Mouse (Mus musculus): ENCODE data around the gene Sumf2.
"Not testable (repeated sequence)": the region's sequence is repeated elsewhere in the genome, so short reads cannot be mapped to it uniquely, and the experiment has no call there.

Sumf2 gene

DNA sequence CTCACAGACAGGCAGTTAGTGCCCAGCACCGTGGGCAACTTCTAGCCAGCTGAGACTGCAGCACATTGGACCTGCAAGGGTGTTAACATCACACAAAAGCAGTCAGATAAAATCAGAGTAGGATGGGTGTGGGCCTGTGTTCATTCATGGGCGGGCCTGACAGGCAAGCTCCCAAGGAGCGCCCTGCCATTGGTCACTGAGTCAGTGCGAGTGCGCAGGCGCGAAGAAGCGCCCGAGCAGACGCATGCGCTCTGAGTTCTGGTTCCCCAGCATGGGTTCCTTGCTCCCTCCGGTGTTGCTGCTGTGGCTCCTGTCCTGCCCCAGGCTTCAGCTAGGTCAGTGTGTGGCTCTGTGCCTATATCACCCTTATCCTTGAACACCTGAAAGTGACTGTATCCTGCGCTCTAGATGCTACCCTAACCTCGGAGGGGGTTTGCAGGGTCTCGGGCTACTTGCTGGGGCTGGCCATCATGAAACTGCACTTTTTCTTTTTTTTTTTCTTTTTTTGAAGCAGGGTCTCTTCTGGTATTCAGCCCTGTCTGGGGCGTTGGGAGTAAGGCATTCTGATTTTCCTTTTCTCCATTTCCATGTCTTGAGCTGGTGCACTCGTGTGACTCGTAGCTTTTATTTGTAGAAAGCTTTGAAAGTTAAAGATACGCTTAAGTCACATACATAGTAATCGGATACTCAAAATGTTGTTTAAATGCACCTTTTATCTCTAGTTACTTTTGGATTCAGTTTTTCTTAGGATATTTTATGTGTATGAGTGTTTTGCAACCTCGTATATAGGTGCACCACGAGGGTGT is at the start of gene Sumf2:
Sumf2 (plus strand) TSS at position 235 of the 806 bp plus-strand sequence.
- DNase-seq, result peak; percentile 94

GRCm38 (mm10) chr5:129844848-129845247 is 1.9 kb upstream of the Sumf2 start:
- DNase-seq, result no peak

GRCm38 (mm10) chr5:129847558-129847820 is 703 bp downstream of the Sumf2 start:
- no peak for DNase-seq

DNA sequence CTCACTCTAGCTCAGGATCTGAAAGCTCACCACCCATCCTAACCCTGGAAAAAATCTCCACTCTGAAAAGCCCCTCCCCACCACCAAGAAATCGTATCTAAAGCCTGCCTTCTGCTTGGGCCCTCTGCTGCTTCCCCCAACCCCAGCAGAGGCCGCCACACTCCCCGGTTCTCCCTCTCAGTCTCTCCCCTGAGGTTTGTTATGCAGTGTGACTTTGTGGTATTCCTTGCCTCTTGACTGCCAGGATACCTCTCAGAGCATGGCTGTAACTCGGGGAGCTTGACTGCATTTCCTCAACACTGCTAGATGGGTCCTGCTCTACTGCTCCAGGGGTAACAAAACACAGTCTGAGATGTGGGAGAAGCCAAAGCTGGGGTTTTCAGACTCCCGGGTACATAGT is 8.4 kb downstream of the Sumf2 start:
- DNase-seq, result no peak

- no peak for DNase-seq
Observed at GRCm38 (mm10) chr5:129856414-129856813, 9.6 kb downstream of the Sumf2 start.

DNA sequence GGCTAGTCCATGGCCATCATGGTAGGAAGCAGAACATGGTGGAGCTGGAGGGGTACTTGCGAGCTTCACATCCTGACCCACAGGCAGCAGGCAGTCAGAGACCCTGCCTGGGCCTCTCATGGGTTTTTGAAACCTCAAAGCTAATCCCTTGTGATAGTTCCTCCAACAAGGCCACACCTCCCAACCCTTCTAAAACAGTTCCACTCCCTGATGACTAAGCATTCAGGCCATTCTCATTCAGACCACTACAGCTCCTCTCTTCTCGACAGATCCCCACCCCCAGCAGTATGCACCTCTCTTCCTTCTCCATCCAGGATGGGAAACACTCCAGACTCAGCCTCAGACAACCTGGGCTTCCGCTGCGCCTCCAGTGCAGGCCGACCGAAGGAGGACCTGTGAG is 15.5 kb downstream of the Sumf2 start:
- no peak for DNase-seq

DNA sequence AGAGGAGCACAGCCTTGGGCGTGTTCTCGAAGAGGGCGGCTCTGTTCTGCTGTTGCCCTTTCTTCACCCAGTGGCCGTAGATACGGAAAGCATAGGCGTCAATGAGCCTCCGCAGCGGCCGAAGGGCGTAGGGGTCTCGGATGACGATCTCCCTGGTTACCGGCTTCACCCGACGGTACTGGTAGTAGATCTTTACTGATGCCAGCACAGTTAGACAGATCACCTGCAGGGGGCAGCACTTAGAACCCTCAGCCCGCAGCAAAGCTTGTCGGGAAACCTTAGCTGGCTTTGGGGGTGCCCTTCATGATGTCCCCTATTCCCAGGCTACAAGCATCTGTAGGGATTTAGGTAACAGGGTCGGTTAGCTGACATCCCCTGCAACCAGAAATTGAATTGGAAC is 17.7 kb downstream of the Sumf2 start:
- DNase-seq, result no peak

- no peak for DNase-seq
Observed at GRCm38 (mm10) chr5:129865841-129866240, 19.1 kb downstream of the Sumf2 start.

DNA sequence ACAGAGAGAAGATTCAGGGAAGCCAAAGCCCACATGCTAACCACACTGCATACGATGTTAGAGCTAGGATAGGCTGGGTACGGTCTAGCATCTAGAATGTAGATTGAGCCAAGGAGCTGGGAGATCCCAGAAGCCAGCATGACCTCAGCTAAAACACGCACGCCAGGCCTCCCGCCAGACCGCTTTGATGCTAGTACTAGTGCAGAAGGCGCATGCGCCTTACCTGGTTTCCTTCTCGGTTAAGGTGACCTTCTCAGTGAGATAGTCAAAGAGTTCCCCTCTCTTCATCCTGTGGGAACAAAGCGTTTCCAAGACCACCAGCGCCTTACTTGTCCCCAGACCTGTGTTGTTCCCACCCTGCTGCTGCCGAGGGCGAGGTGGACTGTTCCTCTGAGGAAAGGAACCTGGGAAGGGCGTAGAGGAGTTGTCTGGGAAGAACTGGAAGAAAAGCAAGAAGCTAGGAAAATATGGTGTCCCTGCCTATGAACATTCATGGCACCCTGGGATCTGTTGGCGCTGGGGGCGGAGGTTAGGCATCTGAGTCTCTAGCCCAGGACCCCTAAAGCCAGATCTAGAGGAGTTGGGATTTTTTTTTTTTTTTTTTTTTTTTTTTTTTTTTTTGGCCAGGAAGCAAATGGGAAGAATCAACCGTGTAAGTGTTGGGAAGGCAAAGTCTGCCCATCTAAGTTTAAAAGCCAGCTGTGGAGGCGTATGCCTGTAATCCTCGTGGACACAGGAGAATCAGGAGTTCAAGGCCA is 22.6 kb downstream of the Sumf2 start:
- DNase-seq, result no peak

DNA sequence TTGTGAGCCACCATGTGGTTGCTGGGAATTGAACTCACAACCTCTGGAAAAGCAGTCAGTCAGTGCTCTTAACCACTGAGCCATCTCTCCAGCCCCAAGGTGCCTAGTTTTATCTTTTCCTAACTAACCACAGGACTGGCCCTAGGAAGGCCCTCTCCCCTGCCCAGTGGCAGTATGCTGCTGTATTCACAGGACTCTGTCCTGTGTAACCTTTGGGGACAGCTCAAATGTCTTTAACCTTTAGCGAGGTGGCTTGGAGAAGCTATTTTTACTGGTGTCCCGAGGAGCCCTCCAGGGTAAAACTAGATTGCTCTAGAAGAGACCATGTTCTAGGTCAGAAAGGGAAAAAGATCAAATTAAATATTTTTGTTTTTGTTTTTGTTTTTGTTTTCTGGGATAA is 24.5 kb downstream of the Sumf2 start:
- no peak for DNase-seq

DNA sequence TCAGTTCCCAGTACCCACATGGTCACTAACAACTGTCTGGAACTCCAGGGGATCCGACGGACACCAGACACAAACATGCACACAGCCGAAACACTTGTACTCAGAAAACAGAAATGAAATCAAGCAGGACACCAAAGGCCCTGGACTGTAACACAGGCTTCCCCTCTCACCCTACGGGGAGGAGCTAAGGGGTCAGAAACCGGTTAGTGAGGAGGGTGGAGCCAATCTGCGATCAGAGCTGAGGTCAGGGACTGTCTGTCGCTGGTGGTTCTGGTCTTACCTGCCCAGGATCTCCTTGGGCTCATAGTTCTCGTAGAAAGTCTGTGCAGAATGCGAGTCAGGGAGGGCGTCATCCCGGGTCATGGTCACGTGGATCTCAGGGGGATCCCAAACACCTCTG is 27.2 kb downstream of the Sumf2 start:
- no peak for DNase-seq

GRCm38 (mm10) chr5:129875098-129875497 is 28.3 kb downstream of the Sumf2 start:
- no peak for DNase-seq

GRCm38 (mm10) chr5:129877731-129878455 is 31.1 kb downstream of the Sumf2 start:
- DNase-seq, result no peak

- DNase-seq, result no peak
Observed at GRCm38 (mm10) chr5:129878946-129879345, 32.2 kb downstream of the Sumf2 start.

DNA sequence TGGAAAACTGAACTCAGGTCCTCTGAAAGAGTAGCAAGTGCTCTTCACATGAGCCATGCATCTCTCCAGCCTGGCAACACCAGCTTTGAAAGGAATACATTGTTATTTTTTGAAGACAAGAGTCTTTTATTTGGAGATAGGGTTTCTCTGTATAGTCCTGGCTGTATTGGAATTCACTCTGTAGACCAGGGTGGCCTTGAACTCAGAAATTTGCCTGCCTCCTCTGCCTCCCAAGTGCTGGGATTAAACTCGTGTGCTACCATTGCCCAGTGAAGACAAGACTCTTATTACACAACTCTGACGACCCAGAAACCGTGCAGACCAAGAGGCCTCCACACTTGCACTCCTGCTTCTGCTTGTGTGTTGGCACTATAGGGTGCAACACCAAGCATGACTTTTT is 33.1 kb downstream of the Sumf2 start:
- no peak for DNase-seq

GRCm38 (mm10) chr5:129886271-129886670 is 39.5 kb downstream of the Sumf2 start:
- no peak for DNase-seq

DNA sequence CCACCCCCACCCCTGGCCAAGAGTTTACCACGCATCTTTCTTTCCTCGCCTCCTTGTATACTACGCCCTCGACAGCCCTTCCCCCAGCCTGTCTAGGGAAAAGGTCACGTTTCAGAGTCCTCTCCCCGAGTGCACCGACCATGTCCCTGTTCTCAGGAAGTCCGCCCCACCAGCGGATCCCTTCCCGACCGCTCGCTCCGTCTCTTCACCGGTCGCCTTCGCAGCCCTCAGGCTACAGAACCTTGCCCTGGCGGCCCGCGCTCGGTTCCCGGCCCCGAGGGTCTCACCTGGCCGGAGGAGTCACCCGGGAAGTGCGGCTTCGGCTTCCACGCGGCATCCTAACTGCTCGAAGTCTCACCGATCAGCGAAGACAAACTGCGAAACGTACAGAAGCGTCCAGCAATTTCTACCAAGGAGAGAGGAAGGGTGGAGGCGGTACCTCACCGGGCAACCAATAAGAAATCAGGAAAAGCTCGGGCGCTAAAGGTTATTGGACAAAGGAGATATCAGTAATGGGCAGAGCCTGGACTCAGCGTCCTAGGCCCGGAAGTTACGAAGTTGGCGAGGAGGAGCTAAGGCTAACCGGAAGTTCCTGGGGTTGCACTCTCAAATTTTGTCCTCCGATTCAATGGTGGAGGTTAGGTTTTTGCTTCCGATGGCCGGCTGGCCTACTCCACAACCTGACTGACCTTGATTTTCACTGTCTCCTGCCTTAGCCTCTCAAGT is 40.3 kb downstream of the Sumf2 start, which contains the start of gene Chchd2:
Chchd2 (minus strand) TSS at position 560 of the 726 bp plus-strand sequence.
- DNase-seq, result peak; percentile 92

DNA sequence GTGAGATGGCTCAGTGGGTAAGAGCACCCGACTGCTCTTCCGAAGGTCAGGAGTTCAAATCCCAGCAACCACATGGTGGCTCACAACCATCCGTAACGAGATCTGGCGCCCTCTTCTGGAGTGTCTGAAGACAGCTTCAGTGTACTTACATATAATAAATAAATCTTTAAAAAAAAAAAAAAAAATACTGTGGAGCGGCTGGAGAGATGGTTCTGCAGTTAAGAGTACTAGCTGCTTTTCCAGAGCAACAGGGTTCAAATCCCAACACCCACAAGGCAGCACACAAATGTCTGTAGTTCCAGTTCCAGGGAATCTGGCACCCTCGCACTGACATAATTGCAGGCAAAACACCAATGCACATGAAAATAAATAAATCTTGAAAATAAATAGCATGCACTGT is 43.6 kb downstream of the Sumf2 start:
- not testable (repeated sequence) for DNase-seq

DNA sequence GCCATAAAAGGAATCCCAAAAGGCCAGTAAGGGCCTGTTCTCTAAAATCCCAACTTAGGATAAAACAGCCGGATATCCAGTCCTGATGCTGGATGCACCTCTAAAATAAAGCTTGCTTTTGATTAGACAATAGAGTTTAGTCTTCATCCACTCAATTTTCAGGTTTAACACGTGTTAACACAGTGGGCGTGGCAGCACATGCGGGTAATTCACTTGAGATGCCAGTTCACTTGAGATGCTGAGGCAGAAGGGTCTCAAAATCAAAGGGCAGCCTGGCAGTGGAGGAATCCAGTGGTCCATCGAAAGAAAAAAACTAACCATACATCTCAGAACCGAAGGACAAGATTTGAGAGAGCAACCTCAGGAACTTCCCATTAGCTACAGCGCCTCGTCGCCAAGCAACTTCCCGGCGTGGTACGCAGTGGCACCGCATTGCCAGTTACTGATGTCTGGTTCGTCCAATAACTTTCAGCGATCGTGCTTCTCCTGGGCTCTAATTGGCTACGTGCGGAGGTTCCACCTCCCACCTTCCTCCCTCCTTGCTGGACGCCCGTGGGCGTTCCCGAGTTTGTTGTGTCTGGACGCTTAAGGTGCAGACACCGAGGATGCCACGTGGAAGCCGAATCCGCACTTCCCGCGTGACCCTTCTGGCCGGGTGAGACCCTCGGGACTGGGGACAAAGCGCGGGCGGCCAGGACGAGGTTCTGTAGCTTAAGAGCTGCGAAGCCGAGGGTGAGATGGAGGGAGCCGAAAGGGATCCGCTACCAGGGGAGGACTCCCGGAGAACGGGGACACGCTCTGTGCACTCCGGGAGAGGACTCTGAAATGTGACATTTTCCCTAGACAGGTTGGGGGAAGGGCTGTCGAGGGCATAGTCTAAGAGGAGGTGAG is 48.7 kb downstream of the Sumf2 start, which contains the start of gene Zbed5:
Zbed5 (plus strand) TSS at position 526 of the 891 bp plus-strand sequence.
- DNase-seq, result peak; percentile 79

- no peak for DNase-seq
Observed at GRCm38 (mm10) chr5:129898449-129898848, 51.7 kb downstream of the Sumf2 start, which contains the start of gene Phkg1. TSS of gene Phkg1 (minus strand) at chr5:129898549.

DNA sequence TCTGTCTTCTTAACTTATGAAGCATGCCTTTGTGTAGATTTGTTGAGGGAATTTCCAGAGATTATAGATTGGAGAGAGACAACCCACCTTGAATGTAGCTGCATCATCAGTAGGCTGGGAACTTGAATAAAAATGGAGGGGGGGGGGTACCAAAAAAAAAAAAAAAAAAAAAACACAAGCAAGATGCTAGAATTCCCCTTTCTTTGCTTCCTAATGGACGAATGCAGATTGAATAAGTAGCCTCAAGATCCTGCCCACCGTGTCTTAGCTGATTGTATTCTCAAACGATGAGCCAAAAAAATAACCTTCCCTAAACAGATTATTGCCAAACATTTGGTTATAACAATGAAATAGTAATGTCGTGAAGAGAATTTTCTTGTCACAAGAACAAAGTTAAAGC is 61.0 kb downstream of the Sumf2 start:
- DNase-seq, result no peak
